Mouse (Mus musculus): ENCODE data around the gene Myb.
"Not testable (repeated sequence)": the region's sequence is repeated elsewhere in the genome, so short reads cannot be mapped to it uniquely, and the experiment has no call there.

DNA sequence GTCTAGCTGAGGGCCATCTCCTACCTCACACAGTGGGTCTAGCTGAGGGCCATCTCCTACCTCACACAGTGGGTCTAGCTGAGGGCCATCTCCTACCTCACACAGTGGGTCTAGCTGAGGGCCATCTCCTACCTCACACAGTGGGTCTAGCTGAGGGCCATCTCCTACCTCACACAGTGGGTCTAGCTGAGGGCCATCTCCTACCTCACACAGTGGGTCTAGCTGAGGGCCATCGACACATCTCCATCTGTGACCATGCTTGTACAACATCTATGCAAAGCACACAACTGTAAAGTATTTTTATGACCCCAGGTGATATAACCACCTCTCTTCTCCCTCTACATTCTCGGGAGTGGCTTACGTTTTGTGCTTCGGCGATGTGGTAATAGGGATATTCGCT is 10.8 kb downstream of the Myb start:
- TF ChIP-seq CTCF (IDR thresholded peaks at IDR 0.05; ENCODE audit: borderline replicate concordance, control insufficient read depth, extremely low read depth, insufficient read depth, low read length, poor library complexity); POLR2A (IDR thresholded peaks at IDR 0.05; ENCODE audit: control insufficient read depth, extremely low read depth, insufficient read depth, low read length, poor library complexity): not testable (repeated sequence)

Measured in thymus, adult 2 months (tissue).